Mouse (Mus musculus): ENCODE data around the gene Papss2. TPM values are rescaled to one million over a fixed set of nuclear protein-coding genes. Genes with fewer than 3 reads are reported as not detected.

Gene Papss2
- polyA plus RNA-seq, 1 experiment from 2014 or later = 11.0 TPM

- no peak overlapping the region for H3K27ac ChIP-seq (ENCODE audit: low read length)
- H3K4me1 ChIP-seq (ENCODE audit: control insufficient read depth, insufficient read depth, low read length) = no peaks in the 10 kb centered on the region
- no peaks in the 10 kb centered on the region for H3K9me3 ChIP-seq (replicated peaks; ENCODE audit: control insufficient read depth, low read length)
- H3K4me2 ChIP-seq (ENCODE audit: low read depth, low read length) = no peak overlapping the region
- 47% methylated on average over 6 of the region's 6 CpGs for WGBS
- no peak for ATAC-seq (ENCODE audit: insufficient read depth, low FRiP score)
- H3K27me3 ChIP-seq (ENCODE audit: control insufficient read depth, insufficient read depth, low read length) = no peaks in the 10 kb centered on the region
- no peaks in the 10 kb centered on the region for H3K36me3 ChIP-seq (ENCODE audit: control insufficient read depth, insufficient read depth, low read length)
- no peak overlapping the region for H3K9ac ChIP-seq (ENCODE audit: low read length)
- no peak overlapping the region for H3K4me3 ChIP-seq (replicated peaks; ENCODE audit: low read length)
Observed at GRCm38 (mm10) chr19:32587727-32588126, 7.9 kb upstream of the Papss2 start.

- ATAC-seq (ENCODE audit: insufficient read depth, low FRiP score) = no peak
- 92% methylated on average over 7 of the region's 7 CpGs for WGBS
- H3K36me3 ChIP-seq (ENCODE audit: control insufficient read depth, insufficient read depth, low read length) = no peaks in the 10 kb centered on the region
- H3K4me2 ChIP-seq (ENCODE audit: low read depth, low read length) = no peak overlapping the region
- H3K4me1 ChIP-seq (ENCODE audit: control insufficient read depth, insufficient read depth, low read length) = peaks cover 4% of the 10 kb centered on the region; the same call in 1 of the 2 replicates
- H3K27me3 ChIP-seq (ENCODE audit: control insufficient read depth, insufficient read depth, low read length) = no peaks in the 10 kb centered on the region
- no peak overlapping the region for H3K27ac ChIP-seq (ENCODE audit: low read length)
- no peaks in the 10 kb centered on the region for H3K9me3 ChIP-seq (replicated peaks; ENCODE audit: control insufficient read depth, low read length)
- no peak overlapping the region for H3K9ac ChIP-seq (ENCODE audit: low read length)
- H3K4me3 ChIP-seq (replicated peaks; ENCODE audit: low read length) = no peak overlapping the region
Observed at GRCm38 (mm10) chr19:32592749-32593148, 2.8 kb upstream of the Papss2 start.

GRCm38 (mm10) chr19:32593870-32594269, 1.7 kb upstream of the Papss2 start:
- Histone ChIP-seq H3K4me3 (replicated peaks; ENCODE audit: low read length) (no peak overlapping the region), H3K9me3 (replicated peaks; ENCODE audit: control insufficient read depth, low read length) (no peaks in the 10 kb centered on the region), H3K4me2 (ENCODE audit: low read depth, low read length) (no peak overlapping the region), H3K4me1 (ENCODE audit: control insufficient read depth, insufficient read depth, low read length) (peaks cover 4% of the 10 kb centered on the region; the same call in 1 of the 2 replicates), H3K36me3 (ENCODE audit: control insufficient read depth, insufficient read depth, low read length) (no peaks in the 10 kb centered on the region), H3K27me3 (ENCODE audit: control insufficient read depth, insufficient read depth, low read length) (no peaks in the 10 kb centered on the region), H3K27ac (ENCODE audit: low read length) (no peak overlapping the region), H3K9ac (ENCODE audit: low read length) (no peak overlapping the region)
- 64% methylated on average over 5 of the region's 5 CpGs for WGBS
- ATAC-seq (ENCODE audit: insufficient read depth, low FRiP score) = no peak

- Histone ChIP-seq H3K4me2 (ENCODE audit: low read depth, low read length) (peak overlapping the region; percentile 80), H3K27ac (ENCODE audit: low read length) (no peak overlapping the region), H3K36me3 (ENCODE audit: control insufficient read depth, insufficient read depth, low read length) (no peaks in the 10 kb centered on the region), H3K9ac (ENCODE audit: low read length) (peak overlapping the region; percentile 85), H3K4me1 (ENCODE audit: control insufficient read depth, insufficient read depth, low read length) (peaks cover 4% of the 10 kb centered on the region; the same call in 1 of the 2 replicates), H3K9me3 (replicated peaks; ENCODE audit: control insufficient read depth, low read length) (no peaks in the 10 kb centered on the region), H3K27me3 (ENCODE audit: control insufficient read depth, insufficient read depth, low read length) (no peaks in the 10 kb centered on the region), H3K4me3 (replicated peaks; ENCODE audit: low read length) (peak overlapping the region; percentile 75)
- no peak for ATAC-seq (ENCODE audit: insufficient read depth, low FRiP score)
- 23% methylated on average over 8 of the region's 8 CpGs for WGBS
Observed at GRCm38 (mm10) chr19:32595131-32595505, 472 bp upstream of the Papss2 start.

- Histone ChIP-seq H3K9ac (ENCODE audit: low read length) (no peak overlapping the region), H3K9me3 (replicated peaks; ENCODE audit: control insufficient read depth, low read length) (no peaks in the 10 kb centered on the region)
- 71% methylated on average over 7 of the region's 7 CpGs for whole genome bisulfite sequencing
Observed at GRCm38 (mm10) chr19:32599006-32599405, 3.4 kb downstream of the Papss2 start.

GRCm38 (mm10) chr19:32599436-32599835, 3.8 kb downstream of the Papss2 start:
- Histone ChIP-seq H3K27me3 (ENCODE audit: control insufficient read depth, insufficient read depth, low read length) (no peaks in the 10 kb centered on the region), H3K9ac (ENCODE audit: low read length) (no peak overlapping the region), H3K4me1 (ENCODE audit: control insufficient read depth, insufficient read depth, low read length) (peaks cover 4% of the 10 kb centered on the region; the same call in 1 of the 2 replicates), H3K9me3 (replicated peaks; ENCODE audit: control insufficient read depth, low read length) (no peaks in the 10 kb centered on the region), H3K4me2 (ENCODE audit: low read depth, low read length) (no peak overlapping the region), H3K36me3 (ENCODE audit: control insufficient read depth, insufficient read depth, low read length) (no peaks in the 10 kb centered on the region), H3K4me3 (replicated peaks; ENCODE audit: low read length) (no peak overlapping the region), H3K27ac (ENCODE audit: low read length) (no peak overlapping the region)
- no peak for ATAC-seq (ENCODE audit: insufficient read depth, low FRiP score)
- 56% methylated on average over 5 of the region's 5 CpGs for WGBS

More at GRCm38 (mm10) chr19:32599006-32599405, 3.4 kb downstream of the Papss2 start:
- no peaks in the 10 kb centered on the region for H3K36me3 ChIP-seq (ENCODE audit: control insufficient read depth, insufficient read depth, low read length)
- no peak overlapping the region for H3K4me3 ChIP-seq (replicated peaks; ENCODE audit: low read length)
- no peak for ATAC-seq (ENCODE audit: insufficient read depth, low FRiP score)
- peaks cover 4% of the 10 kb centered on the region; the same call in 1 of the 2 replicates for H3K4me1 ChIP-seq (ENCODE audit: control insufficient read depth, insufficient read depth, low read length)
- H3K27ac ChIP-seq (ENCODE audit: low read length) = no peak overlapping the region
- H3K27me3 ChIP-seq (ENCODE audit: control insufficient read depth, insufficient read depth, low read length) = no peaks in the 10 kb centered on the region
- H3K4me2 ChIP-seq (ENCODE audit: low read depth, low read length) = no peak overlapping the region

GRCm38 (mm10) chr19:32601033-32601770, 5.6 kb downstream of the Papss2 start:
- Histone ChIP-seq H3K4me1 (ENCODE audit: control insufficient read depth, insufficient read depth, low read length) (0 out of 2 replicates have a peak, but pooled peaks cover under 1% of the 10 kb centered on the region), H3K27me3 (ENCODE audit: control insufficient read depth, insufficient read depth, low read length) (no peaks in the 10 kb centered on the region), H3K4me3 (replicated peaks; ENCODE audit: low read length) (no peak overlapping the region), H3K36me3 (ENCODE audit: control insufficient read depth, insufficient read depth, low read length) (no peaks in the 10 kb centered on the region), H3K9me3 (replicated peaks; ENCODE audit: control insufficient read depth, low read length) (no peaks in the 10 kb centered on the region), H3K27ac (ENCODE audit: low read length) (peak overlapping the region; percentile 47), H3K4me2 (ENCODE audit: low read depth, low read length) (no peak overlapping the region), H3K9ac (ENCODE audit: low read length) (no peak overlapping the region)
- 62% methylated on average over 6 of the region's 6 CpGs for WGBS
- peak; percentile 66; the same call in 1 of the 2 replicates for ATAC-seq (ENCODE audit: insufficient read depth, low FRiP score)

GRCm38 (mm10) chr19:32603466-32603865, 7.9 kb downstream of the Papss2 start:
- Histone ChIP-seq H3K27me3 (ENCODE audit: control insufficient read depth, insufficient read depth, low read length) (no peaks in the 10 kb centered on the region), H3K9ac (ENCODE audit: low read length) (no peak overlapping the region), H3K36me3 (ENCODE audit: control insufficient read depth, insufficient read depth, low read length) (no peaks in the 10 kb centered on the region), H3K4me2 (ENCODE audit: low read depth, low read length) (no peak overlapping the region), H3K27ac (ENCODE audit: low read length) (no peak overlapping the region), H3K4me3 (replicated peaks; ENCODE audit: low read length) (no peak overlapping the region), H3K9me3 (replicated peaks; ENCODE audit: control insufficient read depth, low read length) (no peaks in the 10 kb centered on the region), H3K4me1 (ENCODE audit: control insufficient read depth, insufficient read depth, low read length) (no peaks in the 10 kb centered on the region)
- ATAC-seq (ENCODE audit: insufficient read depth, low FRiP score) = no peak
- 93% methylated on average over 1 of the region's 1 CpGs for WGBS

- Histone ChIP-seq H3K9me3 (replicated peaks; ENCODE audit: control insufficient read depth, low read length) (no peaks in the 10 kb centered on the region), H3K9ac (ENCODE audit: low read length) (no peak overlapping the region), H3K27ac (ENCODE audit: low read length) (no peak overlapping the region), H3K36me3 (ENCODE audit: control insufficient read depth, insufficient read depth, low read length) (no peaks in the 10 kb centered on the region), H3K27me3 (ENCODE audit: control insufficient read depth, insufficient read depth, low read length) (no peaks in the 10 kb centered on the region), H3K4me2 (ENCODE audit: low read depth, low read length) (no peak overlapping the region), H3K4me3 (replicated peaks; ENCODE audit: low read length) (no peak overlapping the region), H3K4me1 (ENCODE audit: control insufficient read depth, insufficient read depth, low read length) (no peaks in the 10 kb centered on the region)
- WGBS = 80% methylated on average over 8 of the region's 8 CpGs
- ATAC-seq (ENCODE audit: insufficient read depth, low FRiP score) = no peak
Observed at GRCm38 (mm10) chr19:32604127-32604526, 8.5 kb downstream of the Papss2 start.

Measured in stomach, embryonic 16.5 days (tissue).